Mouse (Mus musculus) adrenal gland, postnatal 10 days (tissue): ENCODE measurements at regions not wholly inside any gene's neighbourhood (a gene's known extent, or its start where the extent isn't known, plus 50 kb on each side); places are given as distances from the start of the nearest gene placed in this dataset.
A peak's percentile ranks its signal among the peaks of the same experiment; 100 is the strongest.

ENCODE experiments used
- DNase-seq: peaks from one replicate; pipeline ENCODE4 v3.0.0; 2021; ENCODE audit warnings: mixed read lengths

- peak; percentile 70 for DNase-seq
These were observed 569.9 kb upstream of the Gm10800 start for GRCm38 (mm10) chr2:99236968-99237367.
